Mouse (Mus musculus): ENCODE results near the gene Gm21719. TPM values are rescaled to one million over a fixed set of nuclear protein-coding genes. Genes with fewer than 3 reads are reported as not detected.

Gene Gm21719
- polyA plus RNA-seq (2014; fragmentation: Illumina TruSeq; extraction: RNeasy Lipid Tissue Mini Kit (QIAGEN cat#74804); ENCODE audit: low read depth, low replicate concordance) = not detected

GRCm38 (mm10) chrY:6682772-6683171, at the start of gene Gm21719:
Gene Gm21719, minus strand, starts transcription at chrY:6682872.

Other genes starting within 250 kb of the Gm21719 start
- gene Gm28919, start 99.3 kb downstream of the Gm21719 start, polyA plus RNA-seq (2014; fragmentation: Illumina TruSeq; extraction: RNeasy Lipid Tissue Mini Kit (QIAGEN cat#74804); ENCODE audit: low read depth, low replicate concordance) = not detected
- not detected for gene Gm20830, start 235.4 kb upstream of the Gm21719 start, polyA plus RNA-seq (2014; fragmentation: Illumina TruSeq; extraction: RNeasy Lipid Tissue Mini Kit (QIAGEN cat#74804); ENCODE audit: low read depth, low replicate concordance)